In the genomic region with DNA sequence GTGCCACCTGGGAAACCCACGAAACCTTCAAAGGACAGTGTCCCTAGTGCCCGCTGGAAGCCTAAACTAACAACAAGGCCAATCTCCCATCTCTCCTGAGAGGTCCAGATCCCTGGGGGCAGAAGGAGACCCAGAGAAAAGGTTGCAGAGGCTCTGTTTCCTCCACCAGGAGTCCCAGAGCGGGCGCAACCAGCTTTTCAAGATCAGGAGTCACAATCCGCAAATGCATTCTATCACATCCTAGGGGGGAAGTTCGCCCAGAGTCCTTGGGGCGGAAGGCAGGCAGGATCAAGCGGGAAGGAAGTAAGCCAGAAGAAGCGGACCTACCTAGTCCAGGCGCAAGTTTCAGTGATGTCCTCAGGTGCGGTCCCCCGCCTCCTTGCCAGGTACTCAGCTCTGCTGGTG, we compare ENCODE assay signal across 9 mouse cellular contexts. TPM values are rescaled to one million over a fixed set of nuclear protein-coding genes. Genes with fewer than 3 reads are reported as not detected.
A peak's percentile ranks its signal among the peaks of the same experiment; 100 is the strongest.
DNase-seq lines count a peak whose midpoint lies in the region; ATAC-seq lines count a peak whose summit lies in the region.
"Had no signal": no experiment of that assay in that cellular context is flagged by ENCODE, and none has a peak within 500 bp of the region (broad histone marks: within the 10 kb centered on the region; RNA-seq: fewer than 3 reads in every experiment).

No protein-coding gene starts in this region.

- no peak for ATAC-seq in kidney, embryonic 15.5 days (replicated peaks; ENCODE audit: low FRiP score)
- ATAC-seq in frontal cortex, adult (ENCODE audit: low TSS enrichment): peak; percentile 6; the same call in 1 of the 2 replicates
- no peak for ATAC-seq in midbrain, embryonic 13.5 days

- H3K9me3 ChIP-seq in kidney, embryonic 15.5 days (replicated peaks): no peaks in the 10 kb centered on the region
- H3K9me3 ChIP-seq in midbrain, embryonic 13.5 days: no peaks in the 10 kb centered on the region

- H3K27ac ChIP-seq in kidney, embryonic 15.5 days: no peak overlapping the region
- peak overlapping the region; percentile 44; the same call in 1 of the 2 replicates for H3K27ac ChIP-seq in midbrain, embryonic 13.5 days

- H3K36me3 ChIP-seq in kidney, embryonic 15.5 days: no peaks in the 10 kb centered on the region
- no peaks in the 10 kb centered on the region for H3K36me3 ChIP-seq in midbrain, embryonic 13.5 days

- DNase-seq in kidney, postnatal 10 days: no peak
- peak; percentile 40 to 55 for DNase-seq in cerebellum, adult 18-20 months
- no peak for DNase-seq in spleen, adult 12 weeks (ENCODE audit: low spot score)
- DNase-seq in adrenal gland, adult (ENCODE audit: inconsistent age in 2 of 2, low spot score in 1 of 2): no peak
- DNase-seq in adrenal gland, postnatal 14 days: no peak

- 30% methylated on average over 12 of the region's 12 CpGs for WGBS in kidney, embryonic 15.5 days
- 25% methylated on average over 12 of the region's 12 CpGs for WGBS in midbrain, embryonic 13.5 days

- peaks cover 23% of the 10 kb centered on the region for H3K27me3 ChIP-seq in kidney, embryonic 15.5 days
- H3K27me3 ChIP-seq in midbrain, embryonic 13.5 days: no peaks in the 10 kb centered on the region

- H3K4me1 ChIP-seq in kidney, embryonic 15.5 days: no peaks in the 10 kb centered on the region
- H3K4me1 ChIP-seq in midbrain, embryonic 13.5 days (replicated peaks): peaks cover 7% of the 10 kb centered on the region; the same call in 1 of the 2 replicates

- peak overlapping the region; percentile 65 for H3K4me2 ChIP-seq in kidney, embryonic 15.5 days
- H3K4me2 ChIP-seq in midbrain, embryonic 13.5 days (replicated peaks): peak overlapping the region; percentile 69

- H3K4me3 ChIP-seq in kidney, embryonic 15.5 days (replicated peaks): peak overlapping the region; percentile 38
- H3K4me3 ChIP-seq in midbrain, embryonic 13.5 days (replicated peaks): peak overlapping the region; percentile 46

- no peak overlapping the region for H3K9ac ChIP-seq in kidney, embryonic 15.5 days
- peak overlapping the region; percentile 49; the same call in 1 of the 2 replicates for H3K9ac ChIP-seq in midbrain, embryonic 13.5 days (replicated peaks)

RNA-seq across cellular contexts. Expression of gene Tenm1, which starts 1.0 kb away (rescaled TPM):
- polyA plus RNA-seq in kidney, embryonic 15.5 days (2015; fragmentation: Nextera tagmentation; extraction: Ambion mirVana): 0.74 and 0.75 TPM in 2 replicates
- 18.0 and 18.4 TPM in 2 replicates for polyA plus RNA-seq in midbrain, embryonic 13.5 days (2015; fragmentation: Nextera tagmentation; extraction: Ambion mirVana)
- total RNA-seq in adrenal gland, postnatal 14 days (2021): 0.26 and 0.56 TPM in 2 replicates
- total RNA-seq: MEL had no signal

Comparison
In these comparisons a context has a peak if more than half of its experiments do, and no peak if none do; other contexts are left out.
1. DNase-seq: peak in cerebellum, adult 18-20 months (2 of 2); none in kidney, postnatal 10 days (single experiment), spleen, adult 12 weeks (single experiment), adrenal gland, adult (0 of 2) and adrenal gland, postnatal 14 days (single experiment).
2. RNA of gene Tenm1, which starts 1.0 kb away (polyA plus RNA-seq): 18.0 to 18.4 TPM in midbrain, embryonic 13.5 days; 0.74 to 0.75 TPM in kidney, embryonic 15.5 days; every median in the first group is over 10 times any median in the second.